Comparison of ENCODE assay signal across 7 mouse cellular contexts in genomic region chr5:35024975-35025374, GRCm38 (mm10). TPM values are rescaled to one million over a fixed set of nuclear protein-coding genes. Genes with fewer than 3 reads are reported as not detected.
DNase-seq lines count a peak whose midpoint lies in the region.

No protein-coding gene starts in this region.

- peak; percentile 20 for DNase-seq in CD4-positive helper T cell, adult 2 months (ENCODE audit: low read depth, low spot score)
- DNase-seq in MN1 (ENCODE audit: low spot score): peak; percentile 54
- peak; percentile 68 for DNase-seq in embryo, embryonic 10 days (ENCODE audit: low spot score)
- DNase-seq in heart, postnatal 10 days: peak; percentile 77 to 80
- peak; percentile 59 to 70 for DNase-seq in layer of hippocampus, postnatal 10 days (ENCODE audit: low spot score in 2 of 2)
- peak; percentile 81 for DNase-seq in lung, postnatal 36 days
- peak; percentile 28 to 33 for DNase-seq in spleen, postnatal 36 days (ENCODE audit: low spot score in 2 of 2)

- intact Hi-C loops in heart, postnatal 10 days (cut with DNase I): loop anchor here (1.0 kb wide), 2 partner anchors 39 to 109 kb away; no protein-coding TSS in a partner anchor

RNA-seq across cellular contexts. Expression of gene Hgfac, which starts 16.3 kb away (rescaled TPM):
- total RNA-seq in heart, postnatal 10 days (2021): 1 to 10 TPM; 1.1 TPM
- 1 to 10 TPM in 1 of 2 experiments, under 1 TPM in 1; 0.80 to 1.1 TPM for total RNA-seq in layer of hippocampus, postnatal 10 days (2021)

RNA-seq across cellular contexts. Expression of gene Dok7, which starts 31.6 kb away (rescaled TPM):
- 10 to 100 TPM; 32.3 to 52.6 TPM for total RNA-seq in heart, postnatal 10 days (2021)
- total RNA-seq in layer of hippocampus, postnatal 10 days (2021): 10 to 100 TPM; 16.6 to 20.5 TPM

Comparison
In these comparisons a context has a peak if more than half of its experiments do, and no peak if none do; other contexts are left out.
1. Peak in every context shown above with its lines: DNase-seq.
2. DNase-seq: peak in every context shown above with its lines; median percentile 81 in lung, postnatal 36 days; 78 in heart, postnatal 10 days; 68 in embryo, embryonic 10 days; 64 in layer of hippocampus, postnatal 10 days; 54 in MN1; 30 in spleen, postnatal 36 days; 20 in CD4-positive helper T cell, adult 2 months.